Mouse (Mus musculus): ENCODE measurements around the gene Rsph6a.

Gene Rsph6a

GRCm38 (mm10) chr7:19098811-19099210 is 44.3 kb downstream of the Rsph6a start:
- DNase-seq (ENCODE audit: low read depth): no peak

- no peak for DNase-seq (ENCODE audit: low read depth)
Measured at GRCm38 (mm10) chr7:19100290-19100689, 45.8 kb downstream of the Rsph6a start.

- no peak for DNase-seq (ENCODE audit: low read depth)
Measured at GRCm38 (mm10) chr7:19103741-19104140, 49.3 kb downstream of the Rsph6a start.

- no peak for DNase-seq (ENCODE audit: low read depth)
Measured at GRCm38 (mm10) chr7:19104486-19104885, 50.0 kb downstream of the Rsph6a start.

GRCm38 (mm10) chr7:19107436-19107835 is 52.9 kb downstream of the Rsph6a start:
- DNase-seq (ENCODE audit: low read depth): no peak

- no peak for DNase-seq (ENCODE audit: low read depth)
Measured at GRCm38 (mm10) chr7:19109565-19109964, 55.1 kb downstream of the Rsph6a start.

GRCm38 (mm10) chr7:19118028-19118771 is 63.7 kb downstream of the Rsph6a start, which contains the start of gene Gm4969:
Gene Gm4969, minus strand, starts transcription at chr7:19118368.
- DNase-seq (ENCODE audit: low read depth): no peak

GRCm38 (mm10) chr7:19119083-19119482 is 64.6 kb downstream of the Rsph6a start:
- no peak for DNase-seq (ENCODE audit: low read depth)

GRCm38 (mm10) chr7:19119631-19120429 is 65.3 kb downstream of the Rsph6a start, which contains the start of gene Fbxo46:
Gene Fbxo46, plus strand, starts transcription at chr7:19119859.
- DNase-seq (ENCODE audit: low read depth): peak; percentile 97

GRCm38 (mm10) chr7:19121686-19122085 is 67.2 kb downstream of the Rsph6a start:
- DNase-seq (ENCODE audit: low read depth): no peak
